Mouse (Mus musculus): ENCODE results near the gene Slc11a2. TPM values are rescaled to one million over a fixed set of nuclear protein-coding genes. Genes with fewer than 3 reads are reported as not detected.

Gene Slc11a2
- polyA plus RNA-seq, 1 experiment from 2014 or later = 51.2 TPM

- H3K27me3 ChIP-seq (replicated peaks; ENCODE audit: control insufficient read depth, insufficient read depth, low read length) = no peaks in the 10 kb centered on the region
- H3K4me1 ChIP-seq (replicated peaks; ENCODE audit: control insufficient read depth, insufficient read depth, low read length) = 0 out of 2 replicates have a peak, but pooled peaks cover 2% of the 10 kb centered on the region
- no peaks in the 10 kb centered on the region for H3K36me3 ChIP-seq (ENCODE audit: control insufficient read depth, insufficient read depth, low read length)
- H3K27ac ChIP-seq (ENCODE audit: low read depth, low read length) = no peak overlapping the region
- no peak overlapping the region for H3K4me3 ChIP-seq (ENCODE audit: low read depth, low read length)
- no peak for DNase-seq (ENCODE audit: low spot score)
- no peak overlapping the region for H3K4me2 ChIP-seq
- 82% methylated on average over 5 of the region's 5 CpGs for WGBS
- no peak for ATAC-seq (replicated peaks; ENCODE audit: low FRiP score)
- H3K9me3 ChIP-seq (ENCODE audit: control insufficient read depth, low read length) = no peaks in the 10 kb centered on the region
- no peak overlapping the region for H3K9ac ChIP-seq (ENCODE audit: low read depth, low read length)
Measured at GRCm38 (mm10) chr15:100462086-100462485, 37.2 kb upstream of the Slc11a2 start.

- Histone ChIP-seq H3K27me3 (replicated peaks; ENCODE audit: control insufficient read depth, insufficient read depth, low read length) (no peaks in the 10 kb centered on the region), H3K36me3 (ENCODE audit: control insufficient read depth, insufficient read depth, low read length) (no peaks in the 10 kb centered on the region), H3K4me2 (no peak overlapping the region), H3K9ac (ENCODE audit: low read depth, low read length) (no peak overlapping the region), H3K9me3 (ENCODE audit: control insufficient read depth, low read length) (no peaks in the 10 kb centered on the region), H3K4me3 (ENCODE audit: low read depth, low read length) (no peak overlapping the region), H3K27ac (ENCODE audit: low read depth, low read length) (no peak overlapping the region), H3K4me1 (replicated peaks; ENCODE audit: control insufficient read depth, insufficient read depth, low read length) (0 out of 2 replicates have a peak, but pooled peaks cover 2% of the 10 kb centered on the region)
- WGBS = 53% methylated on average over 9 of the region's 9 CpGs
- ATAC-seq (replicated peaks; ENCODE audit: low FRiP score) (no peak), DNase-seq (ENCODE audit: low spot score) (no peak)
Measured at GRCm38 (mm10) chr15:100461646-100462045, 36.8 kb upstream of the Slc11a2 start.

GRCm38 (mm10) chr15:100460942-100461341 lies 36.1 kb upstream of the Slc11a2 start:
- Histone ChIP-seq H3K4me3 (ENCODE audit: low read depth, low read length) (0 out of 2 replicates have a peak overlapping the region, but pooled peaks have one; percentile 7), H3K4me2 (peak overlapping the region; percentile 59), H3K27me3 (replicated peaks; ENCODE audit: control insufficient read depth, insufficient read depth, low read length) (no peaks in the 10 kb centered on the region), H3K4me1 (replicated peaks; ENCODE audit: control insufficient read depth, insufficient read depth, low read length) (0 out of 2 replicates have a peak, but pooled peaks cover 2% of the 10 kb centered on the region), H3K27ac (ENCODE audit: low read depth, low read length) (no peak overlapping the region), H3K36me3 (ENCODE audit: control insufficient read depth, insufficient read depth, low read length) (no peaks in the 10 kb centered on the region), H3K9ac (ENCODE audit: low read depth, low read length) (no peak overlapping the region), H3K9me3 (ENCODE audit: control insufficient read depth, low read length) (no peaks in the 10 kb centered on the region)
- WGBS = 8% methylated on average over 12 of the region's 12 CpGs
- DNase-seq (ENCODE audit: low spot score) (no peak), ATAC-seq (replicated peaks; ENCODE audit: low FRiP score) (peak; percentile 85)

GRCm38 (mm10) chr15:100458055-100458454 lies 33.2 kb upstream of the Slc11a2 start:
- Histone ChIP-seq H3K4me2 (no peak overlapping the region; the same call in 1 of the 2 replicates), H3K9ac (ENCODE audit: low read depth, low read length) (no peak overlapping the region), H3K4me3 (ENCODE audit: low read depth, low read length) (no peak overlapping the region), H3K27ac (ENCODE audit: low read depth, low read length) (no peak overlapping the region), H3K27me3 (replicated peaks; ENCODE audit: control insufficient read depth, insufficient read depth, low read length) (no peaks in the 10 kb centered on the region), H3K4me1 (replicated peaks; ENCODE audit: control insufficient read depth, insufficient read depth, low read length) (0 out of 2 replicates have a peak, but pooled peaks cover 2% of the 10 kb centered on the region), H3K9me3 (ENCODE audit: control insufficient read depth, low read length) (no peaks in the 10 kb centered on the region), H3K36me3 (ENCODE audit: control insufficient read depth, insufficient read depth, low read length) (no peaks in the 10 kb centered on the region)
- WGBS = 36% methylated on average over 10 of the region's 10 CpGs
- DNase-seq (ENCODE audit: low spot score) (no peak), ATAC-seq (replicated peaks; ENCODE audit: low FRiP score) (0 out of 2 replicates have a peak, but pooled peaks have one; percentile 23)

- Histone ChIP-seq H3K4me1 (replicated peaks; ENCODE audit: control insufficient read depth, insufficient read depth, low read length) (0 out of 2 replicates have a peak, but pooled peaks cover 2% of the 10 kb centered on the region), H3K9me3 (ENCODE audit: control insufficient read depth, low read length) (no peaks in the 10 kb centered on the region), H3K4me2 (peak overlapping the region; percentile 32), H3K36me3 (ENCODE audit: control insufficient read depth, insufficient read depth, low read length) (no peaks in the 10 kb centered on the region), H3K4me3 (ENCODE audit: low read depth, low read length) (no peak overlapping the region), H3K9ac (ENCODE audit: low read depth, low read length) (no peak overlapping the region), H3K27ac (ENCODE audit: low read depth, low read length) (no peak overlapping the region), H3K27me3 (replicated peaks; ENCODE audit: control insufficient read depth, insufficient read depth, low read length) (no peaks in the 10 kb centered on the region)
- 7% methylated on average over 17 of the region's 17 CpGs for WGBS
- peak; percentile 67 for DNase-seq (ENCODE audit: low spot score)
- peak; percentile 60 for ATAC-seq (replicated peaks; ENCODE audit: low FRiP score)
Measured at GRCm38 (mm10) chr15:100457340-100457739, 32.5 kb upstream of the Slc11a2 start.

- Histone ChIP-seq H3K4me3 (ENCODE audit: low read depth, low read length) (no peak overlapping the region), H3K4me2 (no peak overlapping the region), H3K27ac (ENCODE audit: low read depth, low read length) (no peak overlapping the region), H3K9me3 (ENCODE audit: control insufficient read depth, low read length) (no peaks in the 10 kb centered on the region), H3K4me1 (replicated peaks; ENCODE audit: control insufficient read depth, insufficient read depth, low read length) (0 out of 2 replicates have a peak, but pooled peaks cover 2% of the 10 kb centered on the region), H3K27me3 (replicated peaks; ENCODE audit: control insufficient read depth, insufficient read depth, low read length) (no peaks in the 10 kb centered on the region), H3K36me3 (ENCODE audit: control insufficient read depth, insufficient read depth, low read length) (no peaks in the 10 kb centered on the region), H3K9ac (ENCODE audit: low read depth, low read length) (no peak overlapping the region)
- ATAC-seq (replicated peaks; ENCODE audit: low FRiP score) = no peak
- DNase-seq (ENCODE audit: low spot score) = no peak
- 73% methylated on average over 7 of the region's 7 CpGs for WGBS
Measured at GRCm38 (mm10) chr15:100456356-100456991, 31.6 kb upstream of the Slc11a2 start.

- H3K27me3 ChIP-seq (replicated peaks; ENCODE audit: control insufficient read depth, insufficient read depth, low read length) = no peaks in the 10 kb centered on the region
- ATAC-seq (replicated peaks; ENCODE audit: low FRiP score) = no peak
- no peak overlapping the region for H3K9ac ChIP-seq (ENCODE audit: low read depth, low read length)
- no peak overlapping the region for H3K4me2 ChIP-seq
- H3K4me3 ChIP-seq (ENCODE audit: low read depth, low read length) = no peak overlapping the region
- peaks cover 2% of the 10 kb centered on the region; the same call in 1 of the 2 replicates for H3K4me1 ChIP-seq (replicated peaks; ENCODE audit: control insufficient read depth, insufficient read depth, low read length)
- WGBS = 71% methylated on average over 11 of the region's 11 CpGs
- no peaks in the 10 kb centered on the region for H3K9me3 ChIP-seq (ENCODE audit: control insufficient read depth, low read length)
- H3K36me3 ChIP-seq (ENCODE audit: control insufficient read depth, insufficient read depth, low read length) = no peaks in the 10 kb centered on the region
- DNase-seq (ENCODE audit: low spot score) = no peak
- H3K27ac ChIP-seq (ENCODE audit: low read depth, low read length) = no peak overlapping the region
Measured at GRCm38 (mm10) chr15:100452486-100452885, 27.6 kb upstream of the Slc11a2 start.

- H3K9me3 ChIP-seq (ENCODE audit: control insufficient read depth, low read length) = no peaks in the 10 kb centered on the region
- no peaks in the 10 kb centered on the region for H3K36me3 ChIP-seq (ENCODE audit: control insufficient read depth, insufficient read depth, low read length)
- H3K4me2 ChIP-seq = no peak overlapping the region
- WGBS = 81% methylated on average over 16 of the region's 16 CpGs
- H3K9ac ChIP-seq (ENCODE audit: low read depth, low read length) = no peak overlapping the region
- no peak overlapping the region for H3K4me3 ChIP-seq (ENCODE audit: low read depth, low read length)
- ATAC-seq (replicated peaks; ENCODE audit: low FRiP score) (no peak), DNase-seq (ENCODE audit: low spot score) (no peak)
- H3K27ac ChIP-seq (ENCODE audit: low read depth, low read length) = no peak overlapping the region
- H3K4me1 ChIP-seq (replicated peaks; ENCODE audit: control insufficient read depth, insufficient read depth, low read length) = no peaks in the 10 kb centered on the region; the same call in 1 of the 2 replicates
- no peaks in the 10 kb centered on the region for H3K27me3 ChIP-seq (replicated peaks; ENCODE audit: control insufficient read depth, insufficient read depth, low read length)
Measured at GRCm38 (mm10) chr15:100451245-100451644, 26.4 kb upstream of the Slc11a2 start.

GRCm38 (mm10) chr15:100449495-100449894 lies 24.6 kb upstream of the Slc11a2 start:
- Histone ChIP-seq H3K36me3 (ENCODE audit: control insufficient read depth, insufficient read depth, low read length) (no peaks in the 10 kb centered on the region), H3K4me3 (ENCODE audit: low read depth, low read length) (no peak overlapping the region), H3K9me3 (ENCODE audit: control insufficient read depth, low read length) (no peaks in the 10 kb centered on the region), H3K9ac (ENCODE audit: low read depth, low read length) (no peak overlapping the region), H3K27ac (ENCODE audit: low read depth, low read length) (no peak overlapping the region), H3K27me3 (replicated peaks; ENCODE audit: control insufficient read depth, insufficient read depth, low read length) (no peaks in the 10 kb centered on the region), H3K4me2 (no peak overlapping the region), H3K4me1 (replicated peaks; ENCODE audit: control insufficient read depth, insufficient read depth, low read length) (no peaks in the 10 kb centered on the region; the same call in 1 of the 2 replicates)
- 88% methylated on average over 3 of the region's 3 CpGs for WGBS
- DNase-seq (ENCODE audit: low spot score) (no peak), ATAC-seq (replicated peaks; ENCODE audit: low FRiP score) (no peak)
